Mouse (Mus musculus) spleen, postnatal 4 days (tissue): ENCODE measurements around the gene Mlycd.
"Not testable (repeated sequence)": the region's sequence is repeated elsewhere in the genome, so short reads cannot be mapped to it uniquely, and the experiment has no call there.

Source experiments
- DNase-seq, 2 experiments: peaks; one replicate each; pipeline ENCODE4 v3.0.0; 2022; ENCODE audit warnings: low spot score in 2 of 2

The Mlycd gene

DNA sequence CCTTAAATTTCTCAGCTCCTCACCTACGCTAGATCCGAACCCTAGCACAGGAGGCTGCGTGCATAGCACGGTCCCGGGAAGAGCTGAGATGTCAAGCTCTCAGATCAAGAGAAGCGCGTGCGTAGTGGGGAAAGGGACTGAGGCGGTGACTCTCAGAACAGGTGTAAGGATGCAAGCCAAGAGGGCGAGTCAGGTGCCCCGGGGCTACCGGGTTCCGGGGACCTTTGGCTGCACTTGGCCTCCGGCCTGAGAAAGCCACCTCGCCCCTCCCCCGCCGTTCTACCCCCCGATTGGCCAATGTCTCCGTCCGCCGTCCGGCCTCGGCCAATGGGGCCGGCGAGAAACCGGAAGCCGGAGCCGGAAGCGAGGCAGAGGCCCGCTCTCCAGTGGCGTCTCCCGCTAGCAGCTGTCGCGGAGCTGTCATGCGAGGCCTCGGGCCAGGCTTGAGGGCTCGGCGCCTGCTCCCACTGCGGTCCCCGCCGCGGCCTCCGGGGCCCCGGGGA is at the start of gene Mlycd:
TSS of gene Mlycd (plus strand) at position 355 of the 503 bp plus-strand sequence.
- DNase-seq = peak; percentile 88 to 94

DNA sequence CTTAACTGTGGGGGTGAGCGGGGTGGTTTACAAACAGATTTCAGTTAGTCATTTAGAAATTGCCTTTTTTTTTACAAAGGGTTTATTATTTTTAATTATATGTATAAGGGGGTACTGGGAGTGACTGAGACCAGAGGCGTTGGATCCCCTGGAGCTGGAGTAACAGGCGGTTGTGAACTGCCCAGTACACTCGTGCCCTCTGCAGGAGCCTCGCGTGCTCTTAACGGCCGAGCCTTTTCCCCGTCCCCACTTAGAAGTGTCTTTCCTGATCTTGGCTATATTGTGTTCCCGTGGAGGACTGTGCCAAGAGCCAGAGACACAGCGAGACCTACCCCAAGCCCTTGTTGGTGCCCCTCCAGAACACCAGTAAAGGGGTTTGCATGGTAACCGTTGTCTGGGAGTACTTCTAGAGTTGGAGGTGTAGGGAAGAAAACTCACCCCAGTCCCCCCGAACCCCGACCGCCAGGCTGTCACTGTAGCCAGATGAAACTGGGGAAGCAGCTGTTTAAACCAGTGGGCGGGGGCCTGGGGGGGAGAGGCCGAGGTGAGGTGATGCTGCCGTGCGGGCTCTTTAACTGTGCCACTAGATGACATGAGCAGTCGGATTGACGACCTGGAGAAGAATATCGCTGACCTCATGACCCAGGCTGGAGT is 49.5 kb upstream of the Mlycd start:
- DNase-seq = no peak

DNA sequence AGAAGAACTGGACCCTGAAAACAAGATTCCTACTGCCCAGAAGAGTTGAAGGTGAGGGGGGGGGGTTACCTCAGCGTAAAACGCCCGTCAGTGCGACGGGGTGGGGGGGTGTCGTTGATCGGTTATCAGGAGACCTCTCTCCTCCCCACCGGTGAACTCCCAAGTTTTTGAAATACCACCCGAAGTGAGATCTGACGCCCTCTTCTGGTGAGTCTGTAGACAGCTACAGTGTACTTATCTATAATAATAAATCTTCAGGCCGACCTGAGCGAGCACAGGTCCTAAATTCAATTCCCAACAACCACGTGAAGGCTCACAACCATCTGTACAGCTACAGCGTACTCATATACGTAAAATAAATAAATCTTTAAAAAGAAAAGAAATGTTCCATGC is 49.0 kb upstream of the Mlycd start:
- DNase-seq = no peak

DNA sequence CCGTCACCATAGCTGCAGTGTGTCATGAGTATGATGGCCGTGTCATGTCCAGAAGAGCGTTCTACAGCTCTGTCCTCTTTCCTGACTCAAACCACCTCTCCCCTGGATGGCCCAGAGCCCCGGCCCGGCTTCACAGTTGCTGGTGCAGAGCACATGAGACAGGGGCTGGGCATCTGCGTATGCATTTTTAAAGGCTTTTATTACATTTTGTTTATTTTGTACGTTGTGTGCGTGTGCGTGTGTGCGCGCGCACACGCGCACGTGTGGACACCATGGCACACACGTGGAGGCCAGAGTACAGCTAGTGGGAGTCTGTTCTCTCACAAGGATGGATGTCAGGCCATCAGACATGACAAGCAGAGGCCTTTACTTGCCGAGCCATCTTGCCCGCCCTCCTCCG is 43.0 kb upstream of the Mlycd start:
- DNase-seq = peak in 1 of 2 experiments; percentile 51

DNA sequence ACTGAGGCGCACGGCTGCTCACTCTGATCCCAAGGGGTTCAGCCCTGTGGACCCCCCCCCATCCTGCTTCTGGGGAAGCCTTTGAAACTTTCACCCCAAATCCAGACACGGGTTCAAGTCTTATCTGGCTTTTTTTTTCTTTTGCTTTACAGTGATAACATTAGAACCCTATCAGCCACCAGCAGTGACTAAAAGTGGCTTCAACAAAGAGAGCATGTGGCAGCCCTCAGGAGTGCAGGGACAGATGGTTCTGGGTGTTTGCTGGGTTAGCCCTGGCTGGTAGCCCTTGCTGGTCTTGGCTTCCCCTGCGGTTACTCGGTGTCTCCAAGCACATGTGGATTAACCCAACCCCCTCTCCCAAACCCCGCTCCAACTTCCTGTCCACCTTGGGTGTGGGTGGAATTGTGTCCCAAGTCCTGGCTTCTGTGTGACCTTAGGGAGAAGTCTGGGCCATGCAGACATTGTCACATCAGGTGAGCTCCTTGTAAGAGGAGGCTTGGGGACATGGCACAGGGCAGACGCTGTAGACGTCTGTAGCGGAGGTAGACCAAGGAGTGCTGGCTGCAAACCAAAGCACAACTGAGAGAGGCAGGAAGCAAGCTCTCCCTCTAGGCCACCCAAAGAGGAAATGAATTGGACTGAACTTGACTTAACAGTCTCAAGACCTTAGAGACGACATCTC is 41.6 kb upstream of the Mlycd start:
- DNase-seq = no peak

DNA sequence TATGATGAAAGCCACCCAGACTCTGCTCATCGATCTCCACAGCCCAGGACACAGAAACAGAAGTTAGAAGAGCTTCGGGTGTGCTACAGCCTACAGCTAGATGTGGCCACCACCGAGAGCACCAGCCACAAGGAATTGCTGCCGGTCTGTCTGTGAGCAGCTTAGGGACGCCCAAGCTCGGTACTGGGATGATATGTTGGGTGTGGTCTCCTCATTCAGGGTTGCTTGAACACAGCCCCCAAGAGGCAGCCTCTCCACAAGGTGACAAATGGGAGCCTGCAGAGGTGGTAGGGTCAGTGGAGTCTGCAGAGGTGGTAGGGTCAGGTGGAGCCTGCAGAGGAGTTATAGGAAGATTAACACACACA is 41.0 kb upstream of the Mlycd start:
- no peak for DNase-seq

DNA sequence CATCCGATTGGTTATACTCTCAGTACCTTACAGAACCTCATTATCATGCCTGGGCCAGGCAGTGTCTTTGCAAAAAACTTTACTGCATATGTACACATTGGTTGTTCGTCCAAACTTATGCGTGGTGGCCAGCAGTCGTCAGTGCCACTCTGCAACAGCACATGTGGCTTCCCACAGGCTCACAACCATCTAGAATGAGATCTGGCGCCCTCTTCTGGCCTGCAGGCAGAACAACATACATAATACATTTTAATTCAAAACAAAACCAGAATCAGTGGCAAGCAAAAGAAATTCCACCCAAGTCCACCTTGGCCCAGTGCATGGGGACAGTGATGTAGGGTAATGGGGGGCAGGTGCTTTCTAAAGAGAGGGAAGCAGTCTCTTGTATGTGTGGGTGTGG is 38.0 kb upstream of the Mlycd start:
- DNase-seq = not testable (repeated sequence)

DNA sequence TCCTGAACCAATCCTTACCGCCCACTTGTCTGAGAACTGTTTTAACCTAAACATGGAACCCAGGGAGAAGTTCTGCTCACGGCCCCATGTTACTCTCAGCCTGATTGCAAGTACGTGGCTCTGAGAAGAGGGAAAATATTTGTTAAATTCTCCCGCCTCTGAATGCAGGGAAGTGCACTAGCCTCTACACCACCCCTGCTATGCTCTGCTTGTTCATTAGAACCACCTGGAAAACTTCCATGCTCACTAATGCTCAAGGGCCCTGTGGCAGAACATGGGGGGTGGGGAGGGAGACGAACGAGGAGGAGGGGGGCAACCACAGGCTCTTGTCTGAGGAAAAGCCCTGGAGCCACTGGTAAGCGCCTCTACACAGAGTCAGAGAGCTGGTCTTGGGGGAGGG is 36.5 kb upstream of the Mlycd start:
- no peak for DNase-seq

DNA sequence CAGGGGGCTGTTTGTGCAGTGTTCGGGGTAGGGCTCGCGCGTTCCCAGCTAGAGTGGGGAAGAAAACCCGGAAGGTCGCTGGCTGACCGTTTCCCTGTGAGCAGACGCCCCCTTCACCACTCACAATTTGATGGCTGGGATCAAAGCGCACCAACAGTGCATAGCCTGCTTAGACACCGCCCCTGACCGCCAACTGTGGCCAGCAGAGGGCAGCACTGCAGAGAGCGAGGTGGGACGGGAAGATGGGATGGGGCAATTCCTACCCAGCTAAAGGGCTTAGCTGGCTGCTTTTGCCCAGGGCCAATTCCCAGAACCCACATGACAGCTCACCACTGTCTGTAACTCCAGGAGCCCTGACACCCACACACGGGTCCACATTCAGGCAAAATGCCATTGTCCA is 35.8 kb upstream of the Mlycd start:
- peak; percentile 65 to 88 for DNase-seq

DNA sequence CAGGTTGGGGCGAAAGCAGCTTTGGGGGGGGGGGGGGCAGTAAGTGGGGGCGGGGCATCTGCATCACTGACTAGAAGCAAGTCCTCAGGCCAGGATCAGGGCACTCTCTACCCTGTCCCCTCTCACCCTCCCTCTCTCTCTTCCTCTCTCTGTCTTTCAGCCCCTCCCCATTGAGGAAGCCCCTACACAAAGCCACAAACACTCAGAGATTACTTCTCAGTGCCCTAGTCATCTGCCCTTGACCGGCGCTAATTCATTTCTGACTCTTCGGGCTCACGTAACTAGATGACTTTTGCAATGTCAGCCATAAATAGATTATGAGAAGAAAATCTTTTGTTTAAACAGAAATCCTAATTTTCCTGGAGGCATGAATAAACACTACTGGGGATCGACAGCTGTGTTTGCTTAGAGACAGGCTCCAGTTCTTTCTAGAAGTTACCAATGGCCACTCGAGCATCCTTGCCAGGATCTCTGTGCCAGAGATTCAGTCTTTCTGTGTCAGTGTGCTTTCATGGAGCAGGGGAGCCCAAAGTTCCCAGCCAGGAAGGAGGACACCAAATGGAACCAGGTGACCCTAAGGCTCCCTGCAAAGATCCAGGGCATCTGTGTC is 33.9 kb upstream of the Mlycd start:
- no peak for DNase-seq

DNA sequence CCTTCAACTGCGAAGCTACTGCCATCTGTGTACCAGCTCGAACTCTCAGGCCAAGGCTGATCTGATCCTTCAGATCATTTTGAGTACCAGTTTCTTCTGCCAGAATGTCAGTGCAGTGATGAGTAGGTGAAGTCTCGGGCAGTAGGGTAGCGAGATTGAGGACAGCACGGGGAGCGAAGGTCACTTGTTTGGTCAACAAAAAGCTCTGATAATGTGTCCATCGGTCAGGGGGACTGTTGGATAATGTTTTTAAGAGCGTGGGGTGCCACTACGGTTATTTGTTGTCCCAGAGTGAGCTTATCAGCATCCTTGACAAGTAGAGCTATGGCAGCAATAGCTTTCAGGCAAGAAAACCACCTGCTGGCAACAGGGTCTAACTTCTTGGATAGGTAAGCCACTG is 20.0 kb upstream of the Mlycd start:
- not testable (repeated sequence) for DNase-seq

DNA sequence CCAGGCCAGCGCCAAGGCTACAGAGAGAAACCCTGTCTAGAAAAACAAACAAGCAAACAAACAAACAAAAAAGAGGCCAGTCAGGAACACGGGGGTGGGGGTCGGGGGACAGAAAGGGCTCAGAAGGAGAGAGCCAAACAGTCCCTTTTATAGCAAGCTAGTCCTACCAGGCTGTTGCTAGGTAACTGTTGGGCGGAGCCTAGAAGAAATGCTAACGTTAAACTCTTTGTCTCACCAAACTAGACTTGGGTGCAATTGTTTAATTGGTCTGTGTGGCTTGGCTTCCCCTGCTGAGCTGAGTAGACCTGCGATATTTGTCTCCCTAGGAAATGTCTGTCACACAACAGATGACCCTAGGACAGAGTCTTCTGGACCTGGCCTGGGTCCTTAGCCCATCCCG is 16.2 kb upstream of the Mlycd start:
- DNase-seq = no peak

DNA sequence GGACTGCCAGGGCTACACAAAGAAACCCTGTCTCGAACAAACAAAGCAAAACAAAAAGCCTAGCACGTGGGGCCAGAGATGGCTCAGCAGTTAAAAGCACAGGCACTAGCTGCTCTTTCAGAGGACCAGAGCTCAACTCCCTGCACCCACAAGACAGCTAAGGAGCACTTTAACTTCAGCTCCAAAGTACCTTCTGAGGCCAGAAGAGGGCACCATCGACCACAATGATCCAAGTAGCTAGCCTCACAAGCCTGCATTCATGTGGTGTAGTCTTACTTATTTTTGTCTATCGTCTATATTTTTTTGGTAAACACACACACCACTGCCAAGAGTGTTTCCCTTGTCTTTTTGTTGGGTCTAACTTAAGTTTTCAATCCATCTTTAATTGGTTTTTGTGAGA is 14.1 kb upstream of the Mlycd start:
- DNase-seq = no peak

DNA sequence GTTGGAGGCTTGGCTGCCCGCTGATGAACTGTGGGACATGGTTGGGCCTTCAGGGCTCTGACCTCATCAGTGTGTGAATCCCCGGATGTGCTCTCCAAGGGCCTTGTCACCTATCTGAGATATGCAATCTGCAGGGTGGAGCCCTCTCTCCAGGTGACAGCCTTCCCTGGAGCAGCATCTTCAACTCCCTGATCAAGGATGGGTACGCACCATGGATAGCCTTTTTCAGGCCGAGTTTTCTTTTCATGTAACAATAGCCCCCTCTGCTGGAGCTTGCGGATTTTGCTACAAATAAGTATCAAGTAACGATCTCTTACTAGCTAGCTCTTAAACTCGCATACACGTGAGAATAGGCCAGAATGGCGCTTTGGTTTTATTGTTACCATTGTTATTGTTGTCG is 10.2 kb upstream of the Mlycd start:
- peak; percentile 47 to 73 for DNase-seq

DNA sequence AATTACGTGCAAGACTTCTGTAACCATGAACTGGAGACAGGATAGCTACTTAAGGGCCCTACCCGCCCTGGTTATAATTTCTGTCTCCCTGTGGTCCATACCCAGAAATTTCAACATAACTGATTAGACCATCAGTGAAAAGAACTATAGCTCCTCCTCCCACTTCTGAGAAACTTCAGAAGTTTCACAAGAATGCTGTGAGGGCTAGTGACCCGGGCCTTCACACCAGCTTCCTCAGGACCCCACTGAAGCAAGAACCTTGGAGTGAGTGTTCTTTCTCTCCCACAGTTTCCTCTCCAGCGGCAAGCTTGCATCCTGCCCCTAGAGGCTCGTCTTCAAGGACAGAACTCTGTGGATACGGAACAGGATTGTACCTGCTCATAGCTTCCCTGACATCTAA is 8.8 kb upstream of the Mlycd start:
- DNase-seq = no peak

DNA sequence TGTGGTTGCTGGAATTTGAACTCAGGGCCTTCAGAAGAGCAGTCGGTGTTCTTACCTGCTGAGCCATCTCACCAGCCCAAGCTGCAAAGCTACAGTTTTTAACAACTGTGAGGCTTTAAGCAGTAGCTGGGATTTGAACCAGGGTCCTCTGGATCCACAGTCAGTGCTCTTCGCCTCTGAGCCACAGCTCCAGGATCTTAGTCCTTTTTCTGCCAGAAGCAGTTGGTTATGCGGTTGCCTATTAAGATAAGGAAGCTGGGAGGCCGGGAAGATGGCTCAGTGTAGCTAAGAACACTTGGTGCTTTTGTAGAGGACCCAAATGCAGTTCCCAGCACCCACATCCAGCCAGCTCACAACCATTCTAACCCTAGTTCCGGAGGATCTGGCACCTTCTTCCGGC is 7.7 kb upstream of the Mlycd start:
- no peak for DNase-seq

DNA sequence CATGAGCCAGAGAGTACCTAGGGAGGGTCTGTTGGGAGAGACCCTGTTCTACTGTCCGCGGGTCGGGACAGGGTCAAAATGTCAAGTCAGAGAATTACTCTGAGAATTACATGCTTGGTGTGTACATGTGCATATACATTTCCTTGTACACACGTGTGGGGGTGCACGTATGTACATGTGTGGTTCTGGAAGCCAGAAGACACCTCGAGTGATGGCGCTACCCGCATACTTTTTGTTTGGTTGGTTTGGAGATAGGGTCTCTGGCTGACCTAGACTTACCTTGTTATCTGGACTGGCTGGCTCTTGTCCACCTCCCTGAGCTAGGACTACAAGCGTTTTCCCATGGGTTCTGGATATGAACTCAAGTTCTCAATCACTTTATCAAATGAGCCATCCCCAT is 581 bp upstream of the Mlycd start:
- no peak for DNase-seq

DNA sequence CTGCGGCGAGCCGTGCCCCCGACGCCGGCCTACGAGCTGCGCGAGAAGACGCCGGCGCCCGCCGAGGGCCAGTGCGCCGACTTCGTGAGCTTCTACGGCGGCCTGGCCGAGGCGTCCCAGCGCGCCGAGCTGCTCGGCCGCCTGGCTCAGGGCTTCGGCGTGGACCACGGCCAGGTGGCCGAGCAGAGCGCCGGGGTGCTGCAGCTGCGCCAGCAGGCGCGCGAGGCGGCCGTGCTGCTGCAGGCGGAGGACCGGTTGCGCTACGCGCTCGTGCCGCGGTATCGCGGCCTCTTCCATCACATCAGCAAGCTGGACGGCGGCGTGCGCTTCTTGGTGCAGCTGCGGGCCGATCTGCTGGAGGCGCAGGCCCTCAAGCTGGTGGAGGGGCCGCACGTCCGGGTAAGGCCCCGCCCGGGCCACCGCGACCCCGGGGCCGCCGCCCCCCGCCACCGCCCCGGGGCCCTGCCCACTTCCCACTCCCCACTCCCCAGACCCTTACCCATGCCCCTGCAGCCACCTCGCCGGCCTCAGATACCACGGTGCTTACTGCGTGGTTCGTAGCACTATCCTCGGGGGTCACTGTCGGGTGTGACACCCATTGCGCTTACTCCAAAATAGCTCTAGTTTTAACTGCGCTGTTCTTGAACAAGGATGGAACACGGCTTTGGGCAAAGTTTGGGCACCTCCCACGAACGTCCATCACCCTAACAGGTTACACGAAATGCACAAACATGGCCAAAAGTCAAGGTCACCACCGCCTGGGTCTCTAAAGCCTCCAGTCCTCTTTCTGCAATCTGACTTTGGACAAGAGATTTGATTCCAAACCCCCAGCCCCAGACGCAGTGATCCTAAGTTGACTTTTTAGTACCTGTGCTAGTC is 633 bp downstream of the Mlycd start:
- DNase-seq = no peak

DNA sequence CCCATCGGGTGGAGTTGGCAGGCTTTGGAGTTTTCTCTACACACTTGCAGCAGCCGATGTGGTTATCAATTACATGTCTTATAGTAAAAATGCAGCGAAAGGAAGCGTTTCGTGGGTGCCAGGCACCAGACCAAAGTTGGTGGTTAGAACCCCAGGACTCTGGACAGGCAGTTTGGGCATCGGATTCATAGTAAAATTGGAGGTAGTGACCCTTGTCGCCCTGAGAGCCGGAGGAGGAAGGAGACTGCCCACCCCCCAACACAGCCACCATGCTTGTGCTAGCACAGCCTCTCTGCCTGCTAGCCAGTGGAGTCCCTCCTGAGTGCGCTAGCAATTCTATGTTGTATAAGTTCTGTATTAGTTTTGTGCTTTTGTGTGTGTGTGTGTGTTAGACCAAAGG is 3.9 kb downstream of the Mlycd start:
- no peak for DNase-seq

DNA sequence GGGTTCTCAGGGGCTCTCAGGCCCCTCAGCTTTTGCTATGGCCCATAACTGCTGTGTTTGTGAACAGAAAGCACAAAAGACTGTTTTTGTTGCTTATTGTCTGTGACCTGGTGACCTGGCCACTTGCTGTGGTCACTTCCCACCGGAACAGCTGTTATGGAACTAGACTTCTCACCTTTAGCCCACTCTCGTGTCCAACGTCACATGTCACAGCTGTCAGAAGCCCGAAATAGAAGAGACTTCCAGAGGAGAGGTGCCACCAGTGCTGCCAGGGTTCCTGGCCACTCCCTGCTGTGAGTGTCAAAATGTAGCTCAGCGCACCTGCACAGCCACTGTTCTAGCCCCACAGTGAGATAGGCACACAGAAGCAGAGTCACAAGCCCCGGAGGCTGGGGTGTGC is 4.6 kb downstream of the Mlycd start:
- no peak for DNase-seq

DNA sequence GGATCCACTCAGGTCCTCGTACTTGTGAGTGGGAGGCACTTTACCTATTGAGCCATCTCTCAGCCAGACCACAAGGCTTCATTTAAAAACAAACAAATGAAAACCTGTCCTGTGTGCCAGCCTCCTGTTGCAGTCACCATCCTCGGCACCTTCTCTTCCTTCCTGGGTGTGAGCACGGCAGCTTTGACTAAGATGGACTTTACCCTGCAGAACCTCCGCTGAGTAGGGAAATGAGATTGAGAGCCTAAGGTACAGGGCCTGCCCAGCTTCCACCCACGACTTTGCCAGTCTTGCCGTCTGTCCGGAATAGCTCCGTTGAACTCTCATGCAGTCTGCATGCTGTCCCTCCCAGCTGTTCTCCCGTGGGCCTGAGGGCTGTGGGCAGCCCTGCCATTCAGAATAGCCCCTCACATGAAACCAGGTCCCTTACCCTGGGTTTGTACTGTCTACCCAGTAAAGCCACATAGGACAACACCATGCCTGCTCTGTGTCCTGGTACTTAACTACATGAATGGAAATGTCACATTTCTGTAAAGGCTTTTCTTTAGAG is 5.5 kb downstream of the Mlycd start:
- DNase-seq = no peak

DNA sequence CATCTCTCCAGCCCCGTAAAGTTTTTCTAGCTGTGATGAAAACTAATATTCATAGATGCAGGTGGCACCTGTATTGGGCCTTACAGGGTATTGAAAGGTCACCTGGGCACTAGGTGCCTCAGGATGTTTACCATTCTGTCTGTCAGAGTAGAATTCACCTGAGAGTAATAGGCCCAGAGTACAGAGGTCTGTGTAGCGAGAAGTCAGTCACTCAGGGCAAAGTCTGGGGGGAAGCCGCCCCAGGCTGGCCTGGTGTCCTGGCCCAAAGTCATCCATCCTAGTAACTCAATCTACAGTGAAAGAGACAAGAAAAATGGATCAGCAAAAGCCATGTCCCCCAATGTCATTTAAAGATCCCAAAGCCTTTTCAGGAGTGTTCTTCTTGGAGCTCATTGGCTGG is 6.2 kb downstream of the Mlycd start:
- DNase-seq = no peak
